Mouse (Mus musculus): Measurements from ENCODE around the gene 9330159F19Rik. TPM values are rescaled to one million over a fixed set of nuclear protein-coding genes. Genes with fewer than 3 reads are reported as not detected.

9330159F19Rik gene
- polyA plus RNA-seq (2017; shearing (Covaris generic)) = 0.16 TPM

GRCm38 (mm10) chr10:29211453-29211852 is at the start of gene 9330159F19Rik:
9330159F19Rik (plus strand) TSS chr10:29211606.

GRCm38 (mm10) chr10:29198642-29199041 is 12.8 kb upstream of the 9330159F19Rik start, which contains the start of gene Gm49353:
Gm49353 (plus strand) TSS chr10:29198954.

Other genes starting within 250 kb of the 9330159F19Rik start
- gene 2310057J18Rik, start 225.3 kb upstream of the 9330159F19Rik start, polyA plus RNA-seq (2017; shearing (Covaris generic)) = not detected
- gene Soga3, start 67.8 kb upstream of the 9330159F19Rik start, polyA plus RNA-seq (2017; shearing (Covaris generic)) = not detected
- not detected for gene Gm49353, start 12.7 kb upstream of the 9330159F19Rik start, polyA plus RNA-seq (2017; shearing (Covaris generic))
- gene Echdc1, start 101.6 kb downstream of the 9330159F19Rik start, polyA plus RNA-seq (2017; shearing (Covaris generic)) = 12.8 TPM
- gene Rnf146, start 150.8 kb downstream of the 9330159F19Rik start, polyA plus RNA-seq (2017; shearing (Covaris generic)) = 83.0 TPM

Data from effector memory CD4-positive, alpha-beta T cell, adult 5 months (primary cell).